Mouse (Mus musculus) MEL (cell line): ENCODE measurements around the gene Mrnip.

ENCODE experiments used
- CTCF ChIP-seq, 3 experiments: IDR thresholded peaks in 2 of 3; conservative IDR thresholded peaks in 1 of 3; 2 replicates each; pipeline ENCODE4 v1.5.1; 2011 to 2012; ENCODE audit warnings: low read length in 3 of 3, low read depth in 2 of 3, mild to moderate bottlenecking in 2 of 3, improper control_type of control experiment in 1 of 3, inconsistent platforms in 1 of 3, mixed read lengths in 1 of 3, moderate library complexity in 1 of 3; ENCODE audit not compliant: control insufficient read depth in 1 of 3, insufficient read depth in 1 of 3, poor library complexity in 1 of 3, severe bottlenecking in 1 of 3
- ELF1 ChIP-seq: IDR thresholded peaks from 2 replicates; pipeline ENCODE4 v1.6.1; 2014; ENCODE audit warnings: low read depth, mild to moderate bottlenecking, inconsistent platforms, low read length, improper control_type of control experiment, moderate library complexity
- GABPA ChIP-seq: IDR thresholded peaks from 2 replicates; pipeline ENCODE4 v1.6.1; 2012; ENCODE audit warnings: low read depth, mild to moderate bottlenecking, inconsistent platforms, low read length, improper control_type of control experiment, moderate library complexity
- NRF1 ChIP-seq: IDR thresholded peaks from 2 replicates; pipeline ENCODE4 v1.6.1; 2014; ENCODE audit warnings: low read depth, mild to moderate bottlenecking, inconsistent platforms, low read length, improper control_type of control experiment, moderate library complexity; ENCODE audit not compliant: poor library complexity, insufficient read depth, severe bottlenecking
- TCF12 ChIP-seq: IDR thresholded peaks from 2 replicates; pipeline ENCODE4 v1.6.1; 2014; ENCODE audit warnings: low read depth, mild to moderate bottlenecking, inconsistent platforms, low read length, improper control_type of control experiment, moderate library complexity
- ZKSCAN1 ChIP-seq: IDR thresholded peaks from 2 replicates; pipeline ENCODE4 v1.6.1; 2012; ENCODE audit warnings: low read depth, mild to moderate bottlenecking, inconsistent platforms, low read length, improper control_type of control experiment, moderate library complexity

- no peak for TF ChIP-seq NRF1
- no peak for TF ChIP-seq ZKSCAN1
- no peak for TF ChIP-seq ELF1
- TF ChIP-seq GABPA, result no peak
- TF ChIP-seq CTCF (IDR thresholded peaks at IDR 0.05 in 2 of 3, conservative IDR thresholded peaks at IDR 0.05 in 1 of 3; ENCODE audit: control insufficient read depth in 1 of 3, insufficient read depth in 1 of 3, low read depth in 2 of 3, low read length in 3 of 3, poor library complexity in 1 of 3, severe bottlenecking in 1 of 3), result no peak
- TF ChIP-seq TCF12, result no peak
Measured at GRCm38 (mm10) chr11:50243926-50244325, 69.7 kb downstream of the Mrnip start.
